Mouse (Mus musculus) CH12.LX (cell line): Measurements from ENCODE around the gene Zfhx3.

Experiments
- CTCF ChIP-seq, 2 experiments: IDR thresholded peaks in 1 of 2; conservative IDR thresholded peaks in 1 of 2; 2 replicates each; pipeline ENCODE4 v1.5.1; 2011 to 2012; ENCODE audit warnings: low read depth in 2 of 2, low read length in 2 of 2, improper control_type of control experiment in 1 of 2, inconsistent platforms in 1 of 2, mild to moderate bottlenecking in 1 of 2, moderate library complexity in 1 of 2
- EP300 ChIP-seq: IDR thresholded peaks from 2 replicates; pipeline ENCODE4 v1.6.1; 2011; ENCODE audit warnings: low read length, improper control_type of control experiment
- ETS1 ChIP-seq: conservative IDR thresholded peaks from 2 replicates; pipeline ENCODE4 v1.6.1; 2012; ENCODE audit warnings: low read depth, mild to moderate bottlenecking, inconsistent platforms, low read length, improper control_type of control experiment, moderate library complexity
- NRF1 ChIP-seq: IDR thresholded peaks from 2 replicates; pipeline ENCODE4 v1.6.1; 2014; ENCODE audit warnings: low read depth, mild to moderate bottlenecking, inconsistent platforms, low read length, improper control_type of control experiment, moderate library complexity
- POLR2A ChIP-seq: IDR thresholded peaks from 2 replicates; pipeline ENCODE4 v1.6.1; 2011; ENCODE audit warnings: low read depth, mild to moderate bottlenecking, improper control_type of control experiment, low read length

- no peak for TF ChIP-seq EP300
- no peak for TF ChIP-seq POLR2A
- no peak for TF ChIP-seq ETS1
- TF ChIP-seq NRF1 = no peak
- TF ChIP-seq CTCF (conservative IDR thresholded peaks at IDR 0.05 in 1 of 2, IDR thresholded peaks at IDR 0.05 in 1 of 2; ENCODE audit: low read depth in 2 of 2, low read length in 2 of 2) = no peak
These were observed 944.8 kb downstream of the Zfhx3 start for GRCm38 (mm10) chr8:108887256-108887615.
